Mouse (Mus musculus) embryonic fibroblast, embryonic 13.5 days (primary cell): ENCODE results near the gene Phka2.

Experiments
- CTCF ChIP-seq: IDR thresholded peaks from 2 replicates; pipeline ENCODE4 v1.5.1; 2011; ENCODE audit warnings: mild to moderate bottlenecking, control low read depth, low read length, moderate library complexity, borderline replicate concordance; ENCODE audit not compliant: insufficient read depth
- POLR2A ChIP-seq: IDR thresholded peaks from 2 replicates; pipeline ENCODE4 v1.6.1; 2011; ENCODE audit warnings: low read depth, mild to moderate bottlenecking, control low read depth, low read length, moderate library complexity

DNA sequence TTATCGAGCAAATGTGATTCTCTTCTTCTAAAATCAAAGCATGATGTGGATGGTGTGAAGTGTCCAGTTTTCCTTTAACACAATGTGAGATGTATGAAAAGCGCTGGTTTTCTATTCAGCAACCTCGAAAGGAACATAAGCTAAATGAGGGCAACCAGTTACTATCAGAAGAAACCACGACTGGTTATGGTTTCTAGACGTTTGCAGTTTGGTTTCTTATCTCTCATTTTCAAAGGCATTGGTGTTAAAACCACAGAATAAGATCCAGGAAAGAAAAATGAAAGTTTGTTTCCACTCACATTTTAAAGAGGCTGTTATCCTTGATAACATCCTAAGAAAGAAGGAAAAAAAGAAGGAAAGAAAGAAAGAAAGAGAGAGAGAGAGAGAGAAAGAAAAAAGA lies 5.5 kb upstream of the Phka2 start:
- TF ChIP-seq POLR2A: no peak
- no peak for TF ChIP-seq CTCF
